Mouse (Mus musculus): ENCODE measurements at regions not wholly inside any gene's neighbourhood (a gene's known extent, or its start where the extent isn't known, plus 50 kb on each side); places are given as distances from the start of the nearest gene placed in this dataset.

DNA sequence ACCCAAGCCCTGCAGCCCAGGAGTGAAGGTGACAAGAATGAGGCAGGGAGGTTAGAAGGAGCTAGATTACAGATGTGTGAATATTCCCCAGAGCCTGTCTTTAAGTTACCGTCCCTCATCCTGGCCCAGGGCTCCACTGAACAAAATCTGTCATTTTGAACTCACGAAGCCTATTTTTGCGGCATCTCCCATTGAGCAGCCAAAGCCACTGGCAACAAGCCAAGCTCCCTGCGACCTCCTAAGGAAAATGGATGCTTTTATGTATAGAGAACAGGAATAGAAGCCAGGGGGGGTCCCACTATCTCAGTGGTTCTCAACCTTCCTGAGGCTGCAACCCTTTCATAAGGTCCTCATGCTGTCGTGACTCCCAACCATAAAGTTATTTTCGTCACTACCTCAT, 121.0 kb upstream of the Thy1 start:
- ATAC-seq (replicated peaks; ENCODE audit: extremely low read depth, insufficient read depth, low FRiP score): no peak
- no peak overlapping the region for H3K27ac ChIP-seq (ENCODE audit: low read length)
- H3K4me3 ChIP-seq (ENCODE audit: low read length): no peak overlapping the region
- no peak overlapping the region for H3K4me2 ChIP-seq (ENCODE audit: low read depth, low read length)
- H3K9me3 ChIP-seq (replicated peaks; ENCODE audit: control insufficient read depth, low read length): no peaks in the 10 kb centered on the region
- H3K4me1 ChIP-seq (ENCODE audit: control insufficient read depth, insufficient read depth, low read length): 0 out of 2 replicates have a peak, but pooled peaks cover 2% of the 10 kb centered on the region
- no peak overlapping the region for H3K9ac ChIP-seq (ENCODE audit: low read length)
- H3K36me3 ChIP-seq (ENCODE audit: control insufficient read depth, insufficient read depth): no peaks in the 10 kb centered on the region
- 64% methylated on average over 6 of the region's 6 CpGs for WGBS
- H3K27me3 ChIP-seq (ENCODE audit: control insufficient read depth, insufficient read depth, low read length): peaks cover 29% of the 10 kb centered on the region

DNA sequence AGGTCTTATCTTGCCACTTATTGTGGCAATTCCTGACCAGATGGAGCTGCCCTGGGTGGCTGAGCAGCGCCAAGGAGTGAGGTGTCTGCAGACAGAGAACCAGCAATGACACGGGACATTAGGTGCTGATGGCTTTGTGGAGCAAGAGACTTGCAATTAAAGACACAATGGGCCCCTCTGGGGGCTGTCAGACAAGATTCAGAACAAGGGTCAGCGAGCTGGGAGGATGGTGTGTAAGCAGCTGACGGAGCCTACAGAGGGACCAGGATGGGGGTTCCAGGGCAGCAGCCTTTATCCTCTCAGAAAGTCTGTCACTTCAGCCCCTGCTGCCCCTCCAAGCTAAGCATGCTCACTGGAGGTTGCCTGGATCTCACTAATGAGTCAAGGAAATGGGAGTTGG, 120.1 kb upstream of the Thy1 start:
- Histone ChIP-seq H3K36me3 (ENCODE audit: control insufficient read depth, insufficient read depth) (no peaks in the 10 kb centered on the region), H3K4me2 (ENCODE audit: low read depth, low read length) (no peak overlapping the region), H3K9ac (ENCODE audit: low read length) (no peak overlapping the region), H3K9me3 (replicated peaks; ENCODE audit: control insufficient read depth, low read length) (no peaks in the 10 kb centered on the region), H3K27me3 (ENCODE audit: control insufficient read depth, insufficient read depth, low read length) (peaks cover 23% of the 10 kb centered on the region), H3K4me1 (ENCODE audit: control insufficient read depth, insufficient read depth, low read length) (0 out of 2 replicates have a peak, but pooled peaks cover 2% of the 10 kb centered on the region), H3K27ac (ENCODE audit: low read length) (no peak overlapping the region), H3K4me3 (ENCODE audit: low read length) (no peak overlapping the region)
- ATAC-seq (replicated peaks; ENCODE audit: extremely low read depth, insufficient read depth, low FRiP score): no peak
- WGBS: 37% methylated on average over 4 of the region's 4 CpGs

DNA sequence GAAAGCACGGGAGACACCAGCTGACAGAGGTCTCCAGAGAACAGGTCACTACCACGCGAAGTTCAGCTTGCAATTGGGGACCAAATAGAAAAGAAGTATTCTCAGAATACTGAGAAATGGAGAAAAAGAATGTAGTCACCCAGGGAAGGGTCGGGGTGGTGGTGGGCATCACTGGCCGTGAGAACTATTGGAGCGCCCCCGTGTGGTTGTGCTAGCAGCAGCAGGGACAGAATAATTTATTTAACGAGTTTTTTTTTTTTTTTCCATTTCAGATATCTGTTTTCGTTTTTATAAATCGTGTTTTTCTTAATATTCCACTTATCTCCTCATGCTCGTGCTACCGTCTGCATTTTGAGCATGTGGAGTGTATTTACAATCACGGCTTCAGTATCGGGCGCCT, 118.4 kb upstream of the Thy1 start:
- no peak overlapping the region for H3K27ac ChIP-seq (ENCODE audit: low read length)
- H3K9ac ChIP-seq (ENCODE audit: low read length): no peak overlapping the region
- H3K9me3 ChIP-seq (replicated peaks; ENCODE audit: control insufficient read depth, low read length): no peaks in the 10 kb centered on the region
- no peaks in the 10 kb centered on the region for H3K36me3 ChIP-seq (ENCODE audit: control insufficient read depth, insufficient read depth)
- no peak overlapping the region for H3K4me3 ChIP-seq (ENCODE audit: low read length)
- peaks cover 19% of the 10 kb centered on the region for H3K27me3 ChIP-seq (ENCODE audit: control insufficient read depth, insufficient read depth, low read length)
- no peak overlapping the region for H3K4me2 ChIP-seq (ENCODE audit: low read depth, low read length)
- ATAC-seq (replicated peaks; ENCODE audit: extremely low read depth, insufficient read depth, low FRiP score): no peak
- 0 out of 2 replicates have a peak, but pooled peaks cover 2% of the 10 kb centered on the region for H3K4me1 ChIP-seq (ENCODE audit: control insufficient read depth, insufficient read depth, low read length)
- WGBS: 28% methylated on average over 15 of the region's 15 CpGs

DNA sequence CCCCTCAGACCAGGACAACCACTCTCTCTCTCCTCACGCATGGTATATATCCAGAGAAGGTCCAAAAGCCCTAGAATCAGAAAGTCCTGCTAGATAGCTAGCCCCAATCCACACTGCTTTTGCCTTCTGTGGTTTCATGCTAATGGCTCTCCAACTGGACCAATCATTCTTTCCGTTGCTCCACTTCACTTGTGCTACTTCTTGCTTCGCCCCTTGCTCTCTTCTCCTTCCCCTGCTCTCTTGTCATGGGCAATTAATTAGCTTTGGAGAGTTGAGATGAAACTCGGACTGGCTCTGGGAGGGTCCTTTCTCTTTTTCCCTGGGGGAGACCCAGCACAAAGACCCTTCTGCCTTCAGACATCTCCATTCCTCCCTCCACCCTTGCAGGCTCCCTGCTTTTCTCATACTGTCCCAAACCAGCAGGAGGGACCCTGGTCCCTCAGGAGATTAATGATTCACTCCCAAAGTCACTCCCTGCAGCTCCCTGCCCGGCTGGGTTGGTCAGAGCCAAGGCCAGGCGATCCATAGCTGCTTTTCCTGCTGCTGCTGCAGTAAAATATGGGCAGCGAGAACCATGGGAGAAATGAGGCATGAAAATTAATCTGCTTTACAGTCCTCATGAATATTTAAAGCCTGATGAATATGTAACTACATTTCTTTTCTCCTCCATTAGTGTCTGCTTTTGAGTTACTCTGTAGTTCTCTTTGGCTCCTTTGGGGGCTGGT, 113.7 kb upstream of the Thy1 start:
- WGBS: 35% methylated on average over 7 of the region's 7 CpGs
- ATAC-seq (replicated peaks; ENCODE audit: extremely low read depth, insufficient read depth, low FRiP score): no peak
- Histone ChIP-seq H3K4me2 (ENCODE audit: low read depth, low read length) (no peak overlapping the region), H3K36me3 (ENCODE audit: control insufficient read depth, insufficient read depth) (no peaks in the 10 kb centered on the region), H3K4me3 (ENCODE audit: low read length) (no peak overlapping the region), H3K4me1 (ENCODE audit: control insufficient read depth, insufficient read depth, low read length) (no peaks in the 10 kb centered on the region), H3K27ac (ENCODE audit: low read length) (no peak overlapping the region), H3K27me3 (ENCODE audit: control insufficient read depth, insufficient read depth, low read length) (0 out of 2 replicates have a peak, but pooled peaks cover 5% of the 10 kb centered on the region), H3K9me3 (replicated peaks; ENCODE audit: control insufficient read depth, low read length) (no peaks in the 10 kb centered on the region), H3K9ac (ENCODE audit: low read length) (no peak overlapping the region)

DNA sequence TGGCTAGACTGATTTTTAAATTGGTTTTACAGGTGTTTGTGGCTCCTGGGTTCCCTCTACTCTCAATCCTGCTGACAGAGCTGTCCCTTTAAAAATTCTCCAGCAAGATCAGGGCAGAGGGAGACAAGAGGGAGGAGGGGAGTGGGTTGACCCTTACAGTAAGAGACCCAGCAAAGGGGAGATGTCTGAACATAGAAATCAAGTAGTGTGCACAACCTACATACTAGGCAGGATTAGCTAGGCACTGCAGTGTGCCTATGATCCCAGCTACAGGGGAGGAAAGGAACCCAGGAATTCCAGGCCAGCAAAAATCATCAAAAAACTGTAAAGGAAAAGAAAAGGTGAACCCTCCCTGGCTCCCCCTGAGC, 113.2 kb upstream of the Thy1 start:
- Histone ChIP-seq H3K36me3 (ENCODE audit: control insufficient read depth, insufficient read depth) (no peaks in the 10 kb centered on the region), H3K27ac (ENCODE audit: low read length) (no peak overlapping the region), H3K4me3 (ENCODE audit: low read length) (no peak overlapping the region), H3K4me2 (ENCODE audit: low read depth, low read length) (no peak overlapping the region), H3K4me1 (ENCODE audit: control insufficient read depth, insufficient read depth, low read length) (no peaks in the 10 kb centered on the region), H3K9ac (ENCODE audit: low read length) (no peak overlapping the region), H3K9me3 (replicated peaks; ENCODE audit: control insufficient read depth, low read length) (no peaks in the 10 kb centered on the region), H3K27me3 (ENCODE audit: control insufficient read depth, insufficient read depth, low read length) (0 out of 2 replicates have a peak, but pooled peaks cover 5% of the 10 kb centered on the region)
- ATAC-seq (replicated peaks; ENCODE audit: extremely low read depth, insufficient read depth, low FRiP score): no peak

DNA sequence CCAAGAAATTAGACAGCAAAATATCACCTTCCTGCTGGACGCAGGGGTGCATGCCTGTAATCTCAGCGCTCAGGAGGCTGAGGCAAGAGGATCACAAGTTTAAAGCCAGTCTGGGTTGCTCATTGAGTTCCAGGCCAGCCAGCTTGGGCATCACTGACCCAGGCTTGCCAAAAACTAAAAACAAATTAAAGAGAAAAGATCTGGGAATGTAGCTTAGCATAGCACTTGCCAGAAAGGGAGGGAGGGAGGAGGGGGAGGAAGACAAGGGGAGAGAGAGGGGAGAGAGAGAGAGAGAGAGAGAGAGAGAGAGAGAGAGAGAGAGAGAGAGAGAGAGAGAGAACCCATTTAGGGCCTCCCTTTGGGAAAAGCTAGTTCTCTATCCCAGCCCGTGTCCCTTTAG, 112.7 kb upstream of the Thy1 start:
- H3K4me2 ChIP-seq (ENCODE audit: low read depth, low read length): no peak overlapping the region
- no peak overlapping the region for H3K4me3 ChIP-seq (ENCODE audit: low read length)
- 69% methylated on average over 3 of the region's 3 CpGs for WGBS
- H3K27ac ChIP-seq (ENCODE audit: low read length): no peak overlapping the region
- no peaks in the 10 kb centered on the region for H3K9me3 ChIP-seq (replicated peaks; ENCODE audit: control insufficient read depth, low read length)
- H3K9ac ChIP-seq (ENCODE audit: low read length): no peak overlapping the region
- H3K27me3 ChIP-seq (ENCODE audit: control insufficient read depth, insufficient read depth, low read length): peaks cover 5% of the 10 kb centered on the region; the same call in 1 of the 2 replicates
- H3K36me3 ChIP-seq (ENCODE audit: control insufficient read depth, insufficient read depth): no peaks in the 10 kb centered on the region
- no peak for ATAC-seq (replicated peaks; ENCODE audit: extremely low read depth, insufficient read depth, low FRiP score)
- no peaks in the 10 kb centered on the region for H3K4me1 ChIP-seq (ENCODE audit: control insufficient read depth, insufficient read depth, low read length)

DNA sequence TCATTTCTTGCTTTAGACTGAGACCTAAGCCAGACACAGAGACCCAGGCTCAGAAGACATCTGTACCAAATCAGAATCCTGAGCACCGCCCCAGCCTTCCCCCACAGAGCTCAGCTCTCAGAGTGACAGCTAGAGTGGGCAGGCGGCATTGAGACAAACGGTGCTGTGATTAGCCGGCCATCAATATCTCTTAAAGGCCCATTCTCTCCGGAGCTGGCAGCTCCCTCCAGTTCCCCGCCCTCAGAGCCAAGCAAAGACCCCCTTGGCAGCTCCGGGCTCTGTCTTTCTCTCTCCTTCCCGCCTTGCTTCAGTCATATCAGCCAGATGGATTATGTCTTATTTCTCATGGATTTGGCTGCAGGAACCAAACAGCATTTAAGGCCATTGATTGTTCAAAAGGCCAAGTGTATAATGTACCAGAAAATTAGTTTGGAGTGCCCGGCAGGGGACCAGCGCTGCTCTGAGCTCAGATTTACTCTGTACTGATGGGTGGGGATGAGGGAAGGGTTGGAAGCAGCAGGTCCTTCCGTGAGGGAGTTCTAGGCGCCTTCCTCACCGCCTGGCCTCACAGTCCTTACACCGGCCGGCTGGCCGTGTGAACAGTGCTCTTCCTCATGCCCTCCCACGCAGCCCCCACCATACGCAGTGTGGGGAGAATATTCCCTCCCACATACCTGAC, 109.0 kb upstream of the Thy1 start:
- Histone ChIP-seq H3K36me3 (ENCODE audit: control insufficient read depth, insufficient read depth) (no peaks in the 10 kb centered on the region), H3K9ac (ENCODE audit: low read length) (no peak overlapping the region), H3K27ac (ENCODE audit: low read length) (no peak overlapping the region), H3K4me1 (ENCODE audit: control insufficient read depth, insufficient read depth, low read length) (no peaks in the 10 kb centered on the region), H3K4me3 (ENCODE audit: low read length) (no peak overlapping the region), H3K9me3 (replicated peaks; ENCODE audit: control insufficient read depth, low read length) (no peaks in the 10 kb centered on the region), H3K27me3 (ENCODE audit: control insufficient read depth, insufficient read depth, low read length) (peaks cover 5% of the 10 kb centered on the region; the same call in 1 of the 2 replicates), H3K4me2 (ENCODE audit: low read depth, low read length) (no peak overlapping the region)
- 30% methylated on average over 18 of the region's 18 CpGs for WGBS
- no peak for ATAC-seq (replicated peaks; ENCODE audit: extremely low read depth, insufficient read depth, low FRiP score)

DNA sequence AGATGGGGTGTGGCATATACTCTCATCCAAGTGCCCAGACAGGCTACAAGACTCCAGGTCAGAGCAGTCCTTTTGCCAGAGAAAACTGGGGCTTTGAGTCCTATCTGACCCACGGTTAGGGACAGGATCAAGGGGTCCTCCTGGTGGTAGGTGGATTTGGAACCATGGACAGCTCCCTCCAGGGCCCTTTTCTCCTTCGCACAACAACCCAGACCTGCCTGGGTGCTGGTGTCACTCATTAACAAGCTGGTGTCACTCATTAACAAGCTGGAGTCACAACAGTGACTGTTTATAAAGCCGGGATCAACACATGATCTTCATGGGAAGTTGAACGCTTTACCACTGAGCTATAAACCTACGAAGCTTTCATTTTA, 108.5 kb upstream of the Thy1 start:
- no peaks in the 10 kb centered on the region for H3K36me3 ChIP-seq (ENCODE audit: control insufficient read depth, insufficient read depth)
- no peaks in the 10 kb centered on the region for H3K4me1 ChIP-seq (ENCODE audit: control insufficient read depth, insufficient read depth, low read length)
- no peak overlapping the region for H3K4me2 ChIP-seq (ENCODE audit: low read depth, low read length)
- H3K4me3 ChIP-seq (ENCODE audit: low read length): no peak overlapping the region
- no peaks in the 10 kb centered on the region for H3K9me3 ChIP-seq (replicated peaks; ENCODE audit: control insufficient read depth, low read length)
- ATAC-seq (replicated peaks; ENCODE audit: extremely low read depth, insufficient read depth, low FRiP score): no peak
- no peak overlapping the region for H3K9ac ChIP-seq (ENCODE audit: low read length)
- H3K27me3 ChIP-seq (ENCODE audit: control insufficient read depth, insufficient read depth, low read length): peaks cover 5% of the 10 kb centered on the region; the same call in 1 of the 2 replicates
- WGBS: 12% methylated on average over 5 of the region's 5 CpGs
- no peak overlapping the region for H3K27ac ChIP-seq (ENCODE audit: low read length)

DNA sequence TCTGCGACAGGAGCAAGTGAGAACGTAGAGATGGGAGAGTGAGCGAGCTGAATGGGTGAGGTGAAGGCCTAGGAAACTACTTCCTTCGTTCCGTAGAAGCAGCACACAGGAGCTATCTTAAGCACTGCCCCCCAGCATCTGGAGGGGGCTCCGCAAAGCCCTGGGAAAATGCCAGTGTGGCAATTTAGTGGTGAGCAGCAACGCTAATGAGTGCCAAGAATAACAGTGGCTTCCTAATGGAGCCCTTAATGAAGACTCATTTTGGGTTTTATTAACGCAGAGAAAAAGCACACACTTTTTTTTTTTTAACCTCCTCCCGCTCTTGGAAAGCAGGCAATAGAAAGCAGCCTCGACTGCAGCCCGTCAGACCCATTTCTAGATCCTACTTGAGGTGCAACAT, 103.8 kb upstream of the Thy1 start:
- H3K27ac ChIP-seq (ENCODE audit: low read length): no peak overlapping the region
- H3K4me3 ChIP-seq (ENCODE audit: low read length): no peak overlapping the region
- WGBS: 61% methylated on average over 11 of the region's 11 CpGs
- H3K27me3 ChIP-seq (ENCODE audit: control insufficient read depth, insufficient read depth, low read length): no peaks in the 10 kb centered on the region; the same call in 1 of the 2 replicates
- peaks cover under 1% of the 10 kb centered on the region; the same call in 1 of the 2 replicates for H3K4me1 ChIP-seq (ENCODE audit: control insufficient read depth, insufficient read depth, low read length)
- no peak overlapping the region for H3K9ac ChIP-seq (ENCODE audit: low read length)
- no peak for ATAC-seq (replicated peaks; ENCODE audit: extremely low read depth, insufficient read depth, low FRiP score)
- no peaks in the 10 kb centered on the region for H3K36me3 ChIP-seq (ENCODE audit: control insufficient read depth, insufficient read depth)
- H3K9me3 ChIP-seq (replicated peaks; ENCODE audit: control insufficient read depth, low read length): no peaks in the 10 kb centered on the region
- H3K4me2 ChIP-seq (ENCODE audit: low read depth, low read length): no peak overlapping the region
